Mouse (Mus musculus): ENCODE measurements around the gene Ints6l.

Gene Ints6l

GRCm38 (mm10) chrX:56454671-56455371 lies at the start of gene Ints6l:
Gene Ints6l (plus strand): TSS chrX:56454857.
- DNase-seq (ENCODE audit: extremely low spot score, low read depth, low spot score) = peak; percentile 46

GRCm38 (mm10) chrX:56405482-56405881 lies 49.2 kb upstream of the Ints6l start:
- no peak for DNase-seq (ENCODE audit: extremely low spot score, low read depth, low spot score)

- DNase-seq (ENCODE audit: extremely low spot score, low read depth, low spot score) = no peak
These were observed 48.5 kb upstream of the Ints6l start for GRCm38 (mm10) chrX:56406128-56406527.

- no peak for DNase-seq (ENCODE audit: extremely low spot score, low read depth, low spot score)
These were observed 38.4 kb upstream of the Ints6l start for GRCm38 (mm10) chrX:56416277-56416676.

GRCm38 (mm10) chrX:56417541-56417940 lies 37.1 kb upstream of the Ints6l start:
- no peak for DNase-seq (ENCODE audit: extremely low spot score, low read depth, low spot score)

- DNase-seq (ENCODE audit: extremely low spot score, low read depth, low spot score) = no peak
These were observed 24.1 kb upstream of the Ints6l start for GRCm38 (mm10) chrX:56430601-56431000.

GRCm38 (mm10) chrX:56435758-56436283 lies 18.8 kb upstream of the Ints6l start:
- no peak for DNase-seq (ENCODE audit: extremely low spot score, low read depth, low spot score)

- no peak for DNase-seq (ENCODE audit: extremely low spot score, low read depth, low spot score)
These were observed 7.9 kb upstream of the Ints6l start for GRCm38 (mm10) chrX:56446487-56447428.

GRCm38 (mm10) chrX:56447524-56448015 lies 7.1 kb upstream of the Ints6l start, which contains the start of gene Gm2174:
Gene Gm2174 (plus strand): TSS chrX:56447965.
- DNase-seq (ENCODE audit: extremely low spot score, low read depth, low spot score) = no peak

GRCm38 (mm10) chrX:56455372-56456246 lies 952 bp downstream of the Ints6l start:
- peak; percentile 31 for DNase-seq (ENCODE audit: extremely low spot score, low read depth, low spot score)

GRCm38 (mm10) chrX:56456379-56456778 lies 1.7 kb downstream of the Ints6l start:
- no peak for DNase-seq (ENCODE audit: extremely low spot score, low read depth, low spot score)

GRCm38 (mm10) chrX:56462020-56462933 lies 7.6 kb downstream of the Ints6l start:
- DNase-seq (ENCODE audit: extremely low spot score, low read depth, low spot score) = no peak

- no peak for DNase-seq (ENCODE audit: extremely low spot score, low read depth, low spot score)
These were observed 10.2 kb downstream of the Ints6l start for GRCm38 (mm10) chrX:56464906-56465305.

GRCm38 (mm10) chrX:56467688-56468087 lies 13.0 kb downstream of the Ints6l start:
- peak; percentile 50 for DNase-seq (ENCODE audit: extremely low spot score, low read depth, low spot score)

- peak; percentile 49 for DNase-seq (ENCODE audit: extremely low spot score, low read depth, low spot score)
These were observed 13.8 kb downstream of the Ints6l start for GRCm38 (mm10) chrX:56468422-56468821.

- DNase-seq (ENCODE audit: extremely low spot score, low read depth, low spot score) = no peak
These were observed 19.4 kb downstream of the Ints6l start for GRCm38 (mm10) chrX:56474035-56474434.

GRCm38 (mm10) chrX:56477553-56477952 lies 22.9 kb downstream of the Ints6l start:
- no peak for DNase-seq (ENCODE audit: extremely low spot score, low read depth, low spot score)

GRCm38 (mm10) chrX:56481906-56482305 lies 27.2 kb downstream of the Ints6l start:
- DNase-seq (ENCODE audit: extremely low spot score, low read depth, low spot score) = no peak

GRCm38 (mm10) chrX:56489758-56490157 lies 35.1 kb downstream of the Ints6l start:
- DNase-seq (ENCODE audit: extremely low spot score, low read depth, low spot score) = peak; percentile 39

All from hindlimb bud, embryonic 11.5 days (tissue).